In genomic region chr10:3414813-3415212, GRCm38 (mm10) we compare ENCODE assay signal across 10 mouse cellular contexts. TPM values are rescaled to one million over a fixed set of nuclear protein-coding genes. Genes with fewer than 3 reads are reported as not detected.
DNase-seq lines count a peak whose midpoint lies in the region; ATAC-seq and TF ChIP-seq lines count a peak whose summit lies in the region.
"Had no signal": no experiment of that assay in that cellular context is flagged by ENCODE, and none has a peak within 500 bp of the region (broad histone marks: within the 10 kb centered on the region; RNA-seq: fewer than 3 reads in every experiment).

No protein-coding gene starts in this region.

- H3K27me3 ChIP-seq in lung, embryonic 15.5 days, result no peaks in the 10 kb centered on the region
- H3K27me3 ChIP-seq in heart, embryonic 13.5 days (replicated peaks), result no peaks in the 10 kb centered on the region
- H3K27me3 ChIP-seq: kidney, embryonic 15.5 days had no signal

- no peak for DNase-seq in lung, adult 2 months
- peak; percentile 75 to 86 for DNase-seq in cerebellum, postnatal 14 days
- DNase-seq in lung, postnatal 36 days, result peak; percentile 47
- DNase-seq in spleen, postnatal 4 days (ENCODE audit: low spot score in 2 of 2), result no peak
- DNase-seq in layer of hippocampus, adult 18-20 months (ENCODE audit: low spot score in 2 of 2), result no peak

- peaks cover 7% of the 10 kb centered on the region for H3K4me1 ChIP-seq in lung, embryonic 15.5 days
- H3K4me1 ChIP-seq in lung, adult 2 months (ENCODE audit: control insufficient read depth, insufficient read depth, low read length), result peaks cover 2% of the 10 kb centered on the region; the same call in 1 of the 2 replicates
- H3K4me1 ChIP-seq in heart, embryonic 13.5 days, result peaks cover 89% of the 10 kb centered on the region
- H3K4me1 ChIP-seq: kidney, embryonic 15.5 days had no signal

- TF ChIP-seq CTCF in lung, adult 2 months (IDR thresholded peaks at IDR 0.05; ENCODE audit: insufficient read depth, low read length), result no peak

- no peak overlapping the region for H3K9ac ChIP-seq in lung, embryonic 15.5 days
- peak overlapping the region; percentile 61 for H3K9ac ChIP-seq in heart, embryonic 13.5 days
- H3K9ac ChIP-seq: kidney, embryonic 15.5 days; liver, embryonic 14.5 days had no signal

- H3K4me2 ChIP-seq in lung, embryonic 15.5 days, result no peak overlapping the region
- 0 out of 2 replicates have a peak overlapping the region, but pooled peaks have one; percentile 12 for H3K4me2 ChIP-seq in heart, embryonic 13.5 days
- H3K4me2 ChIP-seq: kidney, embryonic 15.5 days had no signal

- no peak for TF ChIP-seq POLR2A in lung, adult 2 months (IDR thresholded peaks at IDR 0.05; ENCODE audit: borderline replicate concordance, extremely low read depth, low read depth, low read length)

- no peak overlapping the region for H3K4me3 ChIP-seq in lung, embryonic 15.5 days
- H3K4me3 ChIP-seq in lung, adult 2 months (replicated peaks; ENCODE audit: extremely low read depth, low read depth, low read length), result no peak overlapping the region
- no peak overlapping the region for H3K4me3 ChIP-seq in heart, embryonic 13.5 days
- H3K4me3 ChIP-seq: kidney, embryonic 15.5 days had no signal

- no peaks in the 10 kb centered on the region for H3K9me3 ChIP-seq in lung, embryonic 15.5 days
- no peaks in the 10 kb centered on the region for H3K9me3 ChIP-seq in heart, embryonic 13.5 days
- H3K9me3 ChIP-seq: kidney, embryonic 15.5 days had no signal

- ATAC-seq in lung, embryonic 15.5 days (ENCODE audit: borderline replicate concordance, extremely low read depth, low FRiP score, low TSS enrichment), result peak; percentile 57; the same call in 1 of the 2 replicates
- peak; percentile 67; the same call in 1 of the 2 replicates for ATAC-seq in heart, embryonic 13.5 days (ENCODE audit: extremely low read depth, insufficient number of reproducible peaks, low FRiP score, low TSS enrichment)
- ATAC-seq in erythroid progenitor cell, adult 5-6 weeks (replicated peaks; ENCODE audit: low FRiP score, poor library complexity, severe bottlenecking), result no peak

- 53% methylated on average over 5 of the region's 5 CpGs for WGBS in lung, embryonic 15.5 days
- WGBS in lung, adult 2 months, result 55% methylated on average over 5 of the region's 5 CpGs
- WGBS in heart, embryonic 13.5 days, result 11% methylated on average over 5 of the region's 5 CpGs

- H3K36me3 ChIP-seq in lung, embryonic 15.5 days, result no peaks in the 10 kb centered on the region
- no peaks in the 10 kb centered on the region for H3K36me3 ChIP-seq in heart, embryonic 13.5 days
- H3K36me3 ChIP-seq: kidney, embryonic 15.5 days had no signal

- H3K27ac ChIP-seq in lung, embryonic 15.5 days, result no peak overlapping the region
- H3K27ac ChIP-seq in heart, embryonic 13.5 days (replicated peaks), result peak overlapping the region; percentile 93
- H3K27ac ChIP-seq: kidney, embryonic 15.5 days; liver, embryonic 14.5 days had no signal

RNA-seq across cellular contexts. Expression of gene Ppp1r14c, which starts 49.0 kb away (rescaled TPM):
- 75.9 and 90.0 TPM in 2 replicates for polyA plus RNA-seq in lung, embryonic 15.5 days (2015; fragmentation: Nextera tagmentation; extraction: Ambion mirVana)
- polyA plus RNA-seq in lung, adult 2 months (2012; rRNA removed), result 25.2 and 36.1 TPM in 2 replicates
- 189 and 199 TPM in 2 replicates for polyA plus RNA-seq in heart, embryonic 13.5 days (2015; fragmentation: Nextera tagmentation; extraction: Ambion mirVana)
- total RNA-seq in erythroid progenitor cell, adult 5-6 weeks (2015; ENCODE audit: low replicate concordance), result not detected in 2 replicates
- total RNA-seq in erythroid progenitor cell, adult 5-6 weeks (2017; ENCODE audit: low replicate concordance), result not detected in 2 replicates
- total RNA-seq in layer of hippocampus, adult 18-20 months (2021), result 10 to 100 TPM; 15.7 to 16.6 TPM

Comparison
In these comparisons a context has a peak if more than half of its experiments do, and no peak if none do; other contexts are left out.
1. DNase-seq: peak in cerebellum, postnatal 14 days (2 of 2) and lung, postnatal 36 days (single experiment); none in lung, adult 2 months (single experiment), spleen, postnatal 4 days (0 of 2) and layer of hippocampus, adult 18-20 months (0 of 2).